Mouse (Mus musculus): Measurements from ENCODE around the gene Tgfbrap1.
"Not testable (repeated sequence)": the region's sequence is repeated elsewhere in the genome, so short reads cannot be mapped to it uniquely, and the experiment has no call there.

Gene Tgfbrap1

GRCm38 (mm10) chr1:43098031-43098984 lies at the start of gene Tgfbrap1, which contains the start of gene AI597479:
TSS of gene Tgfbrap1 (minus strand) at chr1:43098637.
TSS of gene AI597479 (plus strand) at chr1:43098710.
- DNase-seq: peak; percentile 91

GRCm38 (mm10) chr1:43147474-43147873 lies 49.0 kb upstream of the Tgfbrap1 start:
- no peak for DNase-seq

DNA sequence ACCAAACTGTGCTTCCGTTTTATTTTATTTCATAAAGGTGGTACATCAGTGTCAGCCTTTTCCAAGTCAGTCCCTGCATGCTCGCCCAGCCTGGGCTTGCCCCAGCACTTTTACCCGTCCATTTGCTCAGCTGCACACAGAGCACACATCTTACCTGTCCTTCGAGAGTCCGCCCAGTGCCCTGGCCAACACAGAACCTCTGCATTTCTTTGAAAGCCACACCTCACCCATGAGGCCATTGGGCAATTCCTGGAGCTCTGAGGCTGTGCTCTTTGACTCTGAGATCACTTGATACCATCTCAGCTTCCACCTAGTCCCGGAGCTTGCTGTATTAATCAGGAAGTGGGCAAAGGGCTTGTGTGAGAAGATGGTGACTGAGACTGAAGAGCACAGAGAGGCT lies 47.0 kb upstream of the Tgfbrap1 start:
- no peak for DNase-seq

GRCm38 (mm10) chr1:43144338-43144906 lies 46.0 kb upstream of the Tgfbrap1 start:
- DNase-seq: no peak

GRCm38 (mm10) chr1:43143791-43144190 lies 45.4 kb upstream of the Tgfbrap1 start:
- DNase-seq: no peak

DNA sequence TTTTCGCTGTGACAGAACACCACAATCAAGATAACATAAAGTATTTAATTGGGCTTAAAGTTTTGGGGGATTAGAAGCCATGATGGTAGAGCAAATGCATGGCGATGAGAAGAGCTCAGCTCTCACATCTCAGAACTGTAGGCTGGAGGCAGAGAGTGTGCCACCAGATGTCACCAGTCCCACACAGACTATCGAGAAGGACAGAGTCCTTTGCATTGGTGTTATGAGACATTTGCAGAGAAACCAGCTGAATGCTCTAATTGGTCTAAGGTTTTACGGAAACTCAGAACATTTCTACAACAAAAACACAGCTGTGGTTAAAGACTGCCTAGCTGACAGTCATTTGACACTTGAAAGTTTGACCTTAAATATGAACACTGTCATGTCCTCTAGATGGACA lies 44.8 kb upstream of the Tgfbrap1 start:
- DNase-seq: no peak

- no peak for DNase-seq
These were observed 44.4 kb upstream of the Tgfbrap1 start for GRCm38 (mm10) chr1:43142849-43143248.

- DNase-seq: no peak
These were observed 43.1 kb upstream of the Tgfbrap1 start for GRCm38 (mm10) chr1:43141555-43141961.

DNA sequence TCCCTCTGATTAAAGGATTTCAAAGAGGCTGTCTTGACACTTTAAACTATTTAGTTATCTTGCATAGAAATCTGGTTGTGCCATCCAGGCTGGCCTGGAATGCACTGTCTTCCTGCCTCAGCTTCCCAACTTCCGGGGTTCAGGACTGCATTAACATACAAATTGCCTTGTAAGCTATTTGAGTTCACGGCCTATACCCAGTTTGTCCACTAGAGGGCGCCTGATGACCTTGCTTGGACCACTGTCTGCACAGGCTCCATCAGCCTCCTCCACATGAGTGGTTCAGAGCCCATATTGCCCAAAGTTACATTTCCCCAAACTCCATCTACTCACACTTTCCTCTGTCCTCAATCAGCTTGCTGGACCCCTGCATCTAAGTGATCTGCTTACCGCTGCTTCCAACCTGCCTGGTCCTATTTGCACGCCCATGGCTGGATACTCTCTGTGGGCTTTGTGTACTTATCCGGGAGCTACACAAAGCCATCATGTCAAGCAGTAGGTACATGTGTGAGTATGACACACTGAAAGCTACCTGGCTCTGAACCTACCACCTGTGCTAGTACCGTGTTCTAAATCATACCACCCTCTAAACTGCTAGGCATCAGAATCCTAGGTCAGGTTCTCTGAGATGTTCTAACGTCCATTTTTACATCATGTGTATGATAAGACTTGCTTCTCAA lies 41.3 kb upstream of the Tgfbrap1 start:
- peak; percentile 59 for DNase-seq

- DNase-seq: no peak
These were observed 39.9 kb upstream of the Tgfbrap1 start for GRCm38 (mm10) chr1:43138268-43138812.

DNA sequence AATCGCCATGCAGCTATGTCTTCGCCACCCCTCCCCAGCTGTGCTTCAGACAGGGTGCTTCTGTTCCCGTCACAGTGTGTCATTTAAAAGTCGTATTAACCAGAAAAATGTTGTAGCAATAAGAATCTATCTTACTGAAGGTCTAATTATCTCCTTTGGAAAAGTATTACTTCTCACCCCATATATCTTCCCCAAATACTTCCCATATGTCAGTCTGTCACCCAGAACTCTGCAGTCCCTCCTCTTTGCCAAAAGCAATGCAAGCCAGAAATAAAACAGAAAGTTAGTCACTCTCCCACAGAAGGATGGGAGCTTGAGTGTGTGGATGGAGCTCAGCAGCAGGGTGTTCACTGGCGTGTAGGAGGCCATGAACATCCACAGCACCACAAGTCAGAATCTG lies 38.9 kb upstream of the Tgfbrap1 start:
- no peak for DNase-seq

GRCm38 (mm10) chr1:43136488-43137029 lies 38.1 kb upstream of the Tgfbrap1 start:
- not testable (repeated sequence) for DNase-seq

GRCm38 (mm10) chr1:43131591-43131990 lies 33.2 kb upstream of the Tgfbrap1 start:
- DNase-seq: no peak

GRCm38 (mm10) chr1:43130219-43130981 lies 32.0 kb upstream of the Tgfbrap1 start:
- DNase-seq: no peak

DNA sequence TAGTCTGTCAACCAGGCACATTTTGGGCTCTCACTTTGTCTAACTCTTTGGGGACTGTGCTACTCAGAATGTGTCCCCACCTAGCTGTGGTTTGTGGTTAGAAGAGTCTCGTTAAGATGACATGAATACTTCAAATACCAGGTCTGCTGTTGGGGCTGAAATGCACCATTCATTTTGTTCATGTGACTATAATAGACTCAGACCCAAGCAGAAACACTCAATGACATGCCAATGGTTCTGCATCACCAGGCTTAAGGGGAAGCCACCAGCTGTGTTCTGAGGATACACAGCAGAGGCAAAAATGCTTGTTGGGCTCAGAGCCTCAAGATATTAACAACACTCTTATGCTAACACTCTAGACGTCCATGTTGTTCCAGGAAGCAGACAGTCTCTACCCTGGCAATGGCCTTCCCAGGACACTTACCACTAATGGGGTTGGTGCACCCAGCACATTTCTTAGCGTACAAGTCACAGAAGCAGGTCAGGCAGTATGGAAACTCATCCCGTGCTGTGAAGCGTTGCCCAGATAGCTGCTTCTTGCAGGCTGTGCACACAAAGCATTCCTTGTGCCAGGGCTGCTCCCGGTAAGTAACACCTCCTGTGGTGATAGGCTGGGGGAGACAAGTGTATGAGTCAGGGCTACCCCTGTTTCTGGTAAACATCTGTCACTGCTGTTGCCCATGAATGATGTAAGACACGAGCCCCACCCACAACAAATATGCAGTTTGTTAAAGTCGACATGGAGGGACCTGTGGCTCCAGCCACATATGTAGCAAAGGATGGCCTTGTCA lies 29.6 kb upstream of the Tgfbrap1 start:
- DNase-seq: no peak

GRCm38 (mm10) chr1:43127196-43127595 lies 28.8 kb upstream of the Tgfbrap1 start:
- DNase-seq: no peak

GRCm38 (mm10) chr1:43124726-43125125 lies 26.3 kb upstream of the Tgfbrap1 start:
- no peak for DNase-seq

DNA sequence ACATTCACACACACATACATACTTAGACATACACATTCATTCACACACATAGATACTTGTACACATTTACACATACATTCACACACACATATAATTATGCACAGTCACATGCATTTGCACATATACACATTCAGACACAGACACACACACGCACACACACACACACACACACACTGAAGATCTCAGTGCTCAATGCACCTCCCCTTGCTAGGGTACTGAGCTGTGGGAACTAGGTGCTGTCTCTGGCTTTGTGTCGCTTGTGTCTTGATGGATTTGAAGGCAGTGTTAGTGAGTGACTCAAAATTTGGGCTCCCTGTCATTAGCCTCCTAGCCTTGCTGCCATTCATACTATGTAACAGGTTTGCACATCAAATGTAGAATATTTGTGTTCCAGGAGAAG lies 24.2 kb upstream of the Tgfbrap1 start:
- DNase-seq: no peak

- no peak for DNase-seq
These were observed 22.5 kb upstream of the Tgfbrap1 start for GRCm38 (mm10) chr1:43120950-43121349.

DNA sequence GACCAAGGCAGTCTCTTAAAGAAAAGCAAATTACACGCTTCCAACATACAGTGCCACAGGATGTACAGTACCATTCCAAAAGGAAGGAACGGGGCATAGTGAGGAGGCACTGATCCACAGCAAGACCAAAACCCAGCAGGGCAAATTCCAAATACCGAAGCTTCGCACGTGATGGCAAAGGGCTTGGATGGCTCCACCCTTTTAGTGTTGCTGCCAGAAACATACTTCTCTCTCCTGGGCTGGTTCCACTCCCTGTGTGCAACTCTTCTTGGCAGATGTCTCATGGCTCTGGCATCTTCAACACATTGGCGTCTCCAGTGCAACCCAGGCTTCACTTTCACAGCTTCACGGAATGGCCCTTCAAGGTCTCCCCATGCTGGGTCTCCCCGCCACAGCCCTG lies 19.0 kb upstream of the Tgfbrap1 start:
- DNase-seq: no peak

- DNase-seq: peak; percentile 42
These were observed 14.4 kb upstream of the Tgfbrap1 start for GRCm38 (mm10) chr1:43112882-43113281.

Data from cerebellum, adult 11 months (tissue).